Mouse (Mus musculus) spleen, postnatal 4 days (tissue): ENCODE data around the gene Pgc.

ENCODE experiments used
- DNase-seq, 2 experiments: peaks; one replicate each; pipeline ENCODE4 v3.0.0; 2022; ENCODE audit warnings: low spot score in 2 of 2

Gene Pgc

DNA sequence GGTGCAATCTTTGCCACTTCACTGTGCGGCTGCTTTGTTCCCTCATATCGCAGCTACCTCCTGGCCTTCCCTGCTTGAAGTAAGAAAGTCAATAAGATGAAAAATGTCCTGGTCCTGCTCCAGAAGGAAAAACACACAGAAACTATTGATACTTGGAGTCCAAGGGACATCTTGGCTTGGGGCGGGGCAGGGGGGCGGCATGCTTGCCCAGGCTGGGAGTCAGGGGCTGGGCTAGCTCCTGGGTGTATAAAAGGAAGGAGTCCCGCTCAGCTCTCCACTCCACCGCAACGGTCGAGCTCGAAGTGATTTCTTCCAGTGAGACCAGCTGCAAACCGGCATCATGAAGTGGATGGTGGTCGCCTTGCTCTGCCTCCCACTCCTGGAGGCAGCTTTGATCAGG lies at the start of gene Pgc:
Gene Pgc, plus strand, starts transcription at position 277 of the 400 bp plus-strand sequence.
- DNase-seq = no peak

DNA sequence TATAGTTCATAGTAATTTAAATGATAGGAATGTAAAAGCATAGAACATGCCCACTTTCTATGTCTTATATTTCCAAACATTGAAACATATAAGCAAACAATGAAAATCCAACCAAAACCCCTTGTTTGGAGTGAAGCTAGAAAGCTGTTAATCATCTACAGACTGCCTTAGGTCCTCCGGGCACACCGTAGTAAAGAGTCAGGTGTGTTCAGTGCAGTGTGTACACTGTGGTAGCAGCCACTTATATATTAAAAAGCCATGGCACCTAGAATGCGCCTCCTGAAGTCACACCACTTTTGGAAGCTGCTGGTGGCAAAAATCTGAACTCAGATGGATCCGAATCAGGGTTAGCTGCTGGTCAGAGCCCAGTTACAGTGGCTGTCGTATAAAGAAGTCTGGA lies 48.4 kb upstream of the Pgc start:
- no peak for DNase-seq

DNA sequence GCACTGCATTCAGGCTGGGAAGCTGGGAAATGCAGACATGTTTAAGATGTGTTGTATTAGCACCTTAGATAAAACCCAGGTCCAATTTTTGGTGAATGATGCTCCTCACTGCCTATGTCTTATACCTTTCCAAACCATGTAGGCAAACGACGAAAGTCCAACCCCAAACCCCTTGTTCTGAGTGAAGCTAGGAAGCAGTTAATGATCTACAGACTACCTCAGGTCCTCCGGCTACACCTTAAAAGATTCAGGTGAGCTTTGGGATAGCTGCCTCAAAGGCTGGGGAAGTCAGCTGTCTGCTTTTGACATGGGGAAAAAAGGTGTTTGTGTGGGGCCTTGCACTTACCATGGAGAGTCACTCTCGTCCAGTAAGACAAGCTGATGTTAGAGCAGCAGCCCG lies 47.9 kb upstream of the Pgc start:
- no peak for DNase-seq

DNA sequence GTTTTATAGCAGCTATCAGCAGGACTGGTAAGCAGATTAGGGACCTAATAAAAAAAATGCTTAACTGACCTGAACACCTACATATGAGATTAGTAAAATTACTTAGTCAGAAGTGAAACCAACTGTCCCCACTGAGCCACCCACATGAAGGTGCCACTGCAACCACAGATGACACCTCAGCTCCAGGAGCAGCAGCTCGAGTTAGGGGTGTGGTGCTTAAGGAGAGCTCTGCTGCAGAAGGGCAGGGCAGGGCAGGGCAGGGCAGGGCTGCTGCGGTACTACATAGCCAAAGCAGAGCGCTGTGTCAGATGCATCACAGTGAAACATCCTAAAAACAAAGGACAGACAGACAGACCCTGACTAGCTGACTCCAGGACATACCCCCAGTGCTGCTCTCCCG lies 43.8 kb upstream of the Pgc start:
- no peak for DNase-seq

DNA sequence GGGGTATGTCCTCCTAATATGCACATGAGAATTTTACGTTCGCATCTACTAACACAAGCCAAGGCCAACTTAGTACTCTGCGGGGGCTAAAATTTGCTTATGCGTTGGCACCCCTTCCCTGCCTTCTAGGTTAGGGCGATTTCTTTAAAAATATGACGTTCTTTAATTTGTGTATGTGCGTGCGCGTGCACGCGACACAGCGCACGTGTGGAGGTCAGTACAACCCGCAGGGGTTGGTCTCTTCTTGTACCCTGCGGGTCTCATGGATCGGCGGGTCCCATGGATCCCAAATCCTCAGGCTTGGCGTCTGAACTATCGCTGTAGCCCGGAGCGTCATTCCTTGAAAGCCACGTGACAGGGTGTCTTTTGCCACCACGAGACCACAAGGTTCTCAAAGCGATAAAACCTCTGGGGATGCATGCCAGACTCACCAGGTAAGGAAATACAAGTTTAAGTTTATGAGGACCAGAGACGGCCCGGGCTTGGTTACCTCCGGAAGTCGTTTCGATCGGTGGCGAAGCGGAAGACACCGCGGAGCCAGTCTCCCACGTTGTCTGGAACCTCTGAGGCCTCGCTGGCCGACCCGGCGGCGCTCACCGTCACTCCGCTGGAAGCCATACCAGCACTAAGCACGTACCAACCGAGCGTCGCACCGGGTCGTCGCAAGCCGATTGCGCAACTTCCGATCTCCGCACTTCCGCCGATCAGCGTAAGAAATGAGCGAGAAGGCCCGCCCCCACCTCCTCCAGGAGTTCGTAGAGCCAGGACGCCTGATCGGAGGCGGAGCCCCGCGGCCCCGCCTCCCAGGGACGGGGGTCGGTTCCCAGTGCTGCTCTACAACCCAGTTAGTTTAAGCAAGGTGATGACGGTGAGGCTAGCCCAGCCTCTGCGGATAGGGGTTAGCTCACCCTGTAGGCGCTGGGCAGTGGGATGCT lies 39.0 kb upstream of the Pgc start:
- DNase-seq = peak; percentile 91 to 94

DNA sequence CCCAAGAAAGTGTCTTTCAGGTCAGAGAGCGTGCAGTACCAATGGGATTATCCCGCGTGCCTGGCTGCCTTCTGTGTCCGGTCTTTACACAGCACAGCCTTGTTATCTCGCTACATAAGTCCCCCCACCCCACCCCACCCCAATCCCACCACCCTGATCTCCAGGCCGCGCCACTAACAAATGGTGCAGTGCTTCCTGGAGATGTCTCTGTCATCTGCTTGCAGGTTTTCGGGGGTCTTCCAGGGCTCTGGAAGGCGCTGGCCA lies 38.4 kb upstream of the Pgc start, which contains the start of gene Tomm6:
Gene Tomm6, minus strand, starts transcription at position 43 of the 264 bp plus-strand sequence.
- DNase-seq = no peak

DNA sequence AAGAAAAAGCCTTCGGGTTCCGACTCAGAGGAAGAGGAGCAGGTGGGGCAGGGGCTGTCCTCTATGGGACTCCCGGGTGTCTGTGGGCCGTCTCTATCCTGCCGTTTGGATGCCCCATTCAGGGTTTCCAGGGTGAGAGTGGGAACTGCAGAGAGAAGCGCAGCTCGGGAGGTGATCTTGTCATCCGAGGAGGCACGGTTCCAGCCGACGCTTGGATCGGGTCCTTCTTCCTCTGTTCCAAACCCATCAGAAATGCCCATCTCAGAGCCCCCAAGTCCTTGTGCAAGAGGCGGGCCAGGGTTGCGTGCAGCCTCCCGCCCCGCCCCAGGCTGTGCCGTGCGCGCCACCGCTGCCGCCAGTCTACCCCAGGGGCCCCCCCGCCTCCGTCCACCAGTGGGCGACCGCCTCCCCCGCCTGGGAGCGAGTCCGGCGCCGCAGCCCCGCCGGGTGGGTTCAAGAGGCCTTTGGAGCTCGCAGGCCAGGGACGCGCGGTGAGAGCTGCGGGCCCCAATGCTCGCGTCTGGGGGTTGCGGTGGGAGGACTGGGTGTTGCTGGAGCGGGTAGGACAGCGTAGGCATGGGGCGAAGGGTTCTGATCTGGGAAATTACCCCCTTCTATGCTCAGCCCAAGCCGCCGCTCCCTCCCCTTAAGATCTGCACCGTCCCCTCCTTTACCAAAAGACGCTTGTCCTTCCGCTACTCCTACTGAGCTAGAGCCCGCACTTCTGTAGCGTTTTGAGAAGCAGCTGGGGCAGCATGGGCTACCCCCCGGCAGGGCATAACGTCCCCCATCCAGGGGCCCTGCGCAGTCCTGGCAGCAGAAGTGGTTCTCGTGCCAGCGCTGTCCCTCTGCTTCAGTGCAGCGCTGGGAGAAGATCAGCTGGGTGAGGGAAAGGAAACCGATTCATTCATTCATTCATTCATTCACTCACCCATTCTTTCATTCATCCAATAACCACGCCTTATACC lies 37.8 kb upstream of the Pgc start, which contains the start of gene Frs3:
Gene Frs3, plus strand, starts transcription at position 423 of the 968 bp plus-strand sequence.
- DNase-seq = peak; percentile 65 to 84

DNA sequence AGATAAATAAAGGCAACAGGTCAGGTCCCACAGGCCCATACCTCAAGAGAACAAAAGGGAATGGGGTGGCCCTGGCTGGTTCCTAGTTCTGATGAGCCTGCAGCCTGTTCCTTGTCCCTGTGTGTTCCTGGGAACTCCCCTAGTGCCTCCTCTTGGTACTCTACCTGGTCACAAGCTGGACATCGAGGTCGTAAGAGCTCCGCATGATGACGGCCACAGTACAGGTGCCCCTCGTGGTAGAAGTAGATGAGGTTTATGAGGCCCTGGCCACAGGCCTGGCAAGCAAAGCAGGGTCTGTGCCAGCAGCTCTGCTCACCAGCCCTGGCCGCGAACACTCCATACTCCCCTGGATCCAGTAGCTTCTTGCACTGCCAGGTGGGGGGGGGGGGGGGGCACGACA lies 36.7 kb upstream of the Pgc start:
- no peak for DNase-seq

DNA sequence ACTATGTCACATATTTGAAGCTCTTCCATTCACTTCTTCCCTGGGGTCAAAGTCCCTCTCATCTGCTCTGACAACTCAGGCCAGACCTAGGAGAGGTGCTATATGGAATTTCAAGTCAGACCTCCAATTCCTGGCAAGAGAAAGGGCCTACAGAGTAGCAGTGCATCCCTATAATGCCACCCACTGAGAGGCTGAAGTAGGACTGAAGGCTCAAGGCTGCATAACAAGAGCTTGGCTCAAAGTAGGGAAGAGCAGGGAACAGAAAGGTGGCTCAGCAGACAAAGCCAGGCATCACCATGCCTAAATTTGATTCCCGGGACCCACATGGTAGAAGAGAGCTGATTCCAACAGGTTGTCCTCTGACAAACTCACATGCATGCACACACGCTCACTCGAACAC lies 35.0 kb upstream of the Pgc start:
- DNase-seq = no peak

DNA sequence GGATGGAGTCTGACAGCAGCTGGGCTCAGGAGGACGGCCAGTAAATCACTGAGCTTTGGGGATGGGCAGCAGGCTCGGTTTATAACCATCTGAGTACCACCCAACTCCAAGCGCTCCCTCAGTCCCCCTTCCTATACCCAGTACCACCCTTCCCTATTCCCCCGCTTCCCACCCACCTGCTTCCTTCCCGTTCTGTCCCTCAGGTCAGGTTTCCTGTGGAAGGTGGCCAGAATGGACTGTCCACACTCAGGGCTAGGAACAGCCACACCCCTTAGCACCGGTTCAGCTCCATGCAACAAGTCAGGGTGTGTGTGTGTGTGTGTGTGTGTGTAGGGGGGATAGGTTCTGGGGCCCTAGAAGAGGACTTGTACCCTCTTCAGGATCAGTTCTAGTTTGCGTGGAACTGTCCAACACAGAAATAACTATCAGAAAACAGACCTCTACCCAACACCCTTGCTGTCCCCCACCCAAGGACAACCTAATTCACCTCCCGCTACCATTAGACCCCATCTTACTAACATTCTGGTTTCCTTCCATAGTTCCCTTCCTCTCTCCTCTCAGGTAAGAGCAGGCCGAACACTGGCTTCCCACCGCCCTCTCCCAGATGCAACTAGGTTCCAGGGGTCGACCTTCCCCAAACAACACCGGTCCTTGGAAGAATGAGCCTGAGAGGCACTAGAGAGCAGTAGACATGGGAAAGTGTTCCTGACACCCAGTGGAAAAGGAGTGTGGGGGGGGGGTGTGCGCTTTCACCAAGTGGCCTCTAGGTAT lies 32.8 kb upstream of the Pgc start:
- DNase-seq = no peak

DNA sequence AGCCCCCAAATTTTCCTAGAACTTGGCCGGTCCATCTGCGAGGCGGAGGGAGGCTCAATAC lies 32.4 kb upstream of the Pgc start, which contains the start of gene Gm21981:
Gene Gm21981, minus strand, starts transcription at position 14 of the 61 bp plus-strand sequence.
- no peak for DNase-seq

DNA sequence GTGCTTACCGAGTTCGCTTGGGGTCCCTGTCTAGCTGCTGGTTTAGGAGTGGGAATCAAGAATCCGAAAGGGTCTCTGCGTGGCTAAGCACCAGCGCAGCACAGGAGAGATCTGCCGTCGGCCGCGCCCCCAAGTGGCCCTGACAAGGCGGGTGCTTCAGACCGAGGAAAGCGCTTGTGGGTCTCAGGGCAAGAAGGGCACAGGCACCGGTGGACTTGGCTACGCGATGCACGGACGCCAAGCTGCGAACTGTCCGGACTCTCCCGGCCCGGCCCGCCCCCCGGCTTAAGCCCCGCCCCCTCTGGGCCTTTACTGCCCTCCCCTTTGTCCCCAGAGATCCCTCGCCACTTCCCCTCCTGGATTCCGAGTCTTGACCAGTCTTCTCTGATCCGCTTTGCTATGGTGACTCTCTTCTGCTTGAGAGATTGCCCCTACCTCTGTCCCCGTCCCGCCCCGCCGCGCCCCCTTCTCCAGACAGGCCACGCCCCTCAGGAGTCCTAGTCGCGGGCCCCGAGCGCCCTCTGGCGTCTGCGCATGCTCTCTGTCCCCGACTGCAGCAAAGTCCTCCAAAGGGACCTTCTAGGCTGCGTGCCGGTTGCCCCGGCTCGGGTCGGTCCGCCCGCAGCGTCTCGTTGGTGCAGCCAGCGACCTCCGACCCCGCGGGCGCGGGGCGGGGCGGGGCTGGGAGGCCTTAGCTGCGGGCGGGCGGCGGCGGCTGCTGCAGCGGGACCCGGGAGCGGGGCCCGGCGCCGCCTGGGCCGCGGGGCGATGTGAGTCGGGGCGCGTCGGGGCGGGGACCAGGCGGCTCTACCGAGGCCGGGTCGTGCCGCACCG lies 31.9 kb upstream of the Pgc start, which contains the start of gene Prickle4:
Gene Prickle4, minus strand, starts transcription at position 234 of the 834 bp plus-strand sequence.
- peak; percentile 95 to 99 for DNase-seq

DNA sequence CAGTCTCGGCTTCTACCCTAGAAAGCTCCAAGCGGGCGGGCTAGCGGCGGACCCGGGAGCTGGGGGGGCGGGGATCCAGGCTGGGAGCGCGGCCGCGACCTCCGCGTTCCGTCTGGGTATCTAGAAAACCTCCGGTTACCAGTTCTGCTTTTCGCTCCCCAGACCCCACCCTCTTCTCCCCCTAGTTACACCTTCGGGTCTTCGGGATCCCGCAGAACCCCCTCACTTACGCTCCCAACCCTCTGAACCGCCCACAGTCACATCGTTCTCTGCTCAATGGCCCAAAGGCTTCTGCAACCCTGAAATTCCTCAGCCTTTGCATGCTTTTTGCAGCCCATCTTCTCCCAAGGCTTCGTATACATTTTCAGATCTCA lies 31.3 kb upstream of the Pgc start:
- no peak for DNase-seq

DNA sequence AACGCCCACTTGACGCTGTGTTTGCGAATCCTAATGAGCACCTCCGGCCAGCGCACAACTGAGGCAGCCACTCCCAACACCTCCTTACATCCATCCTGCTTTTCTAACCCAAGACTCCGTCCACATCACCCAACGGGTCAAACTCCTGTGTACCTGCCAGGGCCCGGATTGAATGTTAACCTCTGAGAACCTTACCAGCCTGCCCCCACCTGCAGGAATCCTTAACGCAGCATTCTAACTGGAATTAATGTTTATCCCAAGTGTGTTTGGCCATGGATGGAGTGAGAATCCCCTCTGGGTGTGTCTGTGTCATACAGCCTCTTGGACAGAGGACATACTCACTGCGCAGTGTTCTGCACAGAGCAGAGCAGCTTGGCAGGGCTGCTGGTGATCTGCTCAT lies 28.5 kb upstream of the Pgc start:
- no peak for DNase-seq

DNA sequence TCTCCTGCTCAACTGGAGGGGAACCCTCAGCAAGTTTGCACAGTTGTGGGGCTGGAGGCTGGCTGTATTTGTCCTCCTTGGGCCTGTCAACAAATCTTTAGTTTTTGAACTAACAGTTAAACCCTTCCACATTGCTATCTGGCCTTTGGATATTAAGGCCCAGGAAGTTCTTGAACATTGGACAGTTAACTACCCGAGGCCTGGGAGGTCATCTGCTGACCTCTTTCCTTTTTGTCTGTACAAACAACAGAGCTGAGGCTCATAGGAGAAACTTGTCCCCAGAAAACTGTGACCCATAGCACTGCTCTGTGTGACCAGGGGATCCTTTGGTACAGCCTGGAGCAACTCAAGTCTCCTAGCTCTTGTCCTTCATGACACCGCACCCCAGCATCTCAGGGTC lies 27.6 kb upstream of the Pgc start:
- DNase-seq = no peak

DNA sequence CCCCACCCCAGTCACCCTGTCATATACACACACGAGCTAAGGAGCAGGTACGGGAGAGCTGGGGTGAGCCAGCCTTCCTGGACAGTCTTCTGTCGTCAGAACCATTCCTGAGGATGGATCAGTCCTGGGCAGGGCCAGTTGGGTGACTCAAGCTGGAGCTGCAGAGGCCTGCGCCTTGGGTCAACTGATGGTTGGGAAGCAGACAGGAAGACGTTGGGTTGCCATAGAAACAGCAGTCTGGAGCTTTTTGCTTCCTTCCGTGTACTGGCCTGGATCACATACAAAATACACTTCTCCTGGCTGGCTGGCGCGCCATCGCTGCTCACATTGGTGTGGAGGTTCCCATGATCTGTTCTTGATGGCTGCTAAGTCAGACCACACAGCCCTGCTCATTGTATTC lies 24.8 kb upstream of the Pgc start:
- DNase-seq = no peak

DNA sequence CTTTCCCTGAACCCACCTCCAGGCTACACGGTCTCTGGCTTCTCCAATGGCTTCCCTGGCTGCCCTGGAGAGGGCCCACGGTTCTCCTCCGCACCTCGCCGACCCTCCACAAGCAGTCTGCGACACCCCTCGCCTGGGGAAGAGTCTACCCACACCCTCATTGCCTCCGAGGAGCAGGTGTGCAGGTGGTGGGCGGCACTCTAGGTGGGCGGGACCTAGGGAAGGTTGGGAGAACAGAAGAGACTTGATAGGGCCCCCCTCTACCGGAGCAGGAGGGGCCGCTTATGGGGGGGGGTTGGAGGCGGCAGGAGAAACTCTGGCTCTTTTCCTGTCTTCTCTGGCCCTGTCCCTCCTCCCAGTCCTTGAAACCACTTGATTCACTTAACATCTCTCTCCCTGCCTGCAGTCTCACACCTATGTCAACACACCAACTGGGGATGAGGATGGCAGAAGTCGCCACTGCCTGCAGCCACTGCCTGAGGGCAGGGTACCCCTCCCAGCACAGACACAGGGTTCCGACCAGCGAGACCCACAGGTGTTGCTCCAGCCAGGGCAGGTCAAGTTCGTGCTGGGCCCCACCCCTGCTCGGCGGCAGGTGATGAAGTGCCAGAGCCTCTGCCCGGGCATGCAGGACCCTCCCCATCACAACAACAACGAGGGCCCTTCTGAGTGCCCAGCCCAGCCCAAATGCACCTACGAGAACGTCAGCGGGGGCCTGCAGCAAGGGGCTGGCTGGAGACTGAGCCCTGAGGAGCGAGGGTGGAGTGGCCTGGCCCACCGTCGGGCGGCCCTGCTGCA lies 23.9 kb upstream of the Pgc start:
- no peak for DNase-seq

DNA sequence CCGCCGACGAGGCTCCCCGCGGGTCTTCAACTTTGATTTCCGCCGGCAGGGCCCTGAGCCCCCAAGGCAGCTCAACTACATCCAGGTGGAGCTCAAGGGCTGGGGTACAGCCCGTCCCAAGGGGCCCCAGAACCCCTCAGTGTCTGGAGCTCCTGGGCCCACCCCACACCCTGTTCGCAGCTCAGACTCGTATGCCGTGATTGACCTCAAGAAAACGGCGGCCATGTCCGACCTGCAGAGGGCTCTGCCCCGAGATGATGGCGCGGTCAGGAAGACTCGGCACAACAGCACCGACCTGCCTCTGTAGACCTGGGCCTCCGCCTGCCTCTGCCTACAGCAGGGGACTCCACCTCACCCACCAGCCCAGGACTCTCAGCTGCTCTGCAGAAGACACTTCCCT lies 23.1 kb upstream of the Pgc start:
- no peak for DNase-seq

DNA sequence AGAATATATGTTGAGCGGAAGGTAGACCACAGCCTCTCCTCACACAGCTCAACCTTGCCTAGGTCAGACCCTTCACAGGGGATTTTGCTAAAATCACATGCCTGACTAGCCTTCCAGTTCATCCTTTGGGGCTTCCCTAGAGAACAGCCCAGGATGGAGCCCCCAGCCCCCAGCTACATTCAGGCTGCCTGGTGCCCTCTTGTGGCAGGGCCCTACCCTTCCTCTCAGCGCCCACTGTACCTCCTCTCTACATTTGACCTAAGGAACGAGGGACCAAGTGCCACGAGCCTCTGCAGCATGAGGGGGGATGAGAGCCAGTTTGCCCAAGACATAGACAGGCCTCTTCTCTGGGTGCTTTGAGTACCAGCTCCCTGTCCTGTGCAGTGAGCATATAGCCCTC lies 21.9 kb upstream of the Pgc start:
- no peak for DNase-seq

DNA sequence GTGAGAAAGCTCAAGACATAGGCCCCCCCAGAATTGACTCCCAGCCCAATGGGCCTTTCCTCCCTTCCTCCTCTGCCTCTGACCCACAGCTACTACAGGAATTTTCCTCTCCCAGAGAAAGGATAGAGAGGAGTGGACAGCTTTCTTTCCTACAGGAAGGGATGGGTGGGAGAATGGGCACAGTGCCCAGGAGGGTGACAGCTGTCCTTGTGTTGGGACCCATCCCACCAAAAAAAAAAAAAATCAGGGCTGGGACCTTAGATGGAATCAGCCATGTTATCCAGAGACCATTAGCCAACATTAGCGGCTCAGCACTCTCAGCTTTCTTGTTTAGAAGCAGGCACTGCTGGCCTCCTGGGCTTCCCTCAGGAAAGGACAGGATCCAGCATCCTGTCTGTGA lies 20.4 kb upstream of the Pgc start:
- no peak for DNase-seq

DNA sequence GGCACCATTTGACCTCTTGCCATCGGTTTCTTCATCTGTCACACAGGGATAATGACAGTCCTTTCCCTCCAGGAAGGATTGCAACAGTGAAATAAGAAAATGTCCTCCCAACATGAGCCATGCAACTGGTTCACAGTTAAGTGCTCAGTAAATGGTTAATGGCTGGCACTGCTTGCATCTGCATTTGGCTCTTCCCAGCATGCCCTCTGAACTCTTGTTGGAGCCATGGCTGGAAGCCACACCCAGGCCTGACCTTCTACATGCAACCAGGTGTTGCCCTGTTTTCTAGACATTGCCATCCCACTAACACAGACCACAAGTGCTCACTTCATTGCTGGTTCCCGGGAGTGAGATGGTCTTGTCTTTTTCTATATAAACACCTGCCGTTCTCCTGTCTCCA lies 18.7 kb upstream of the Pgc start:
- DNase-seq = no peak
